Mouse (Mus musculus): Measurements from ENCODE around the gene Zfp503.

Gene Zfp503

DNA sequence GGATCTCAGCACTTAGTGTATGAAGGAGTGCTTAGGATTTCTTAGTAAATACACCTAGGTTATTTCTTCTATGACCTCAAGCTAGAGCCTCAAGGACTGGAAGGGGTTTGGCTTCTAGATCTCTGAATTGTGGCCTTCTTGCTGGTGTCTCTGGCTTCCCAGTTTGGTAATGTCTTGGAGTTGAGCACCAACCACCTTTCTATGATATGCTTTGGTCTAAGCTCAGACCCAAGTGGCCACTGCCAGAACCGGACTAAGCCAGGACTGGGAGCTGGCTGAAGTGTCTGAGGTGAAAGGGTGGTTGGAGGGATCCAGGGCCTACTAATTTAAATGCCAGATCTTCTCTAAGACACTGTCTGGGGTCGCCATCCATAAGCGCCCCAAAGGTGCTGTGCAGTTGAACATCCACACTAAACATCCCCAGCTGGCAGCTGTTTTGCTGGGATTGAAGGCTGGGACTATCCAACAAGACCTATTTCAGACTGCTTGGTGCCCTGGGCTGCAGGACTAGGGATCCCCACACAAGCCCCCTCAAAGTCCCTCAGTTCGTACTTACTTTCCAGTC, 3.0 kb upstream of the Zfp503 start:
- peak; percentile 32 to 37 for DNase-seq

DNA sequence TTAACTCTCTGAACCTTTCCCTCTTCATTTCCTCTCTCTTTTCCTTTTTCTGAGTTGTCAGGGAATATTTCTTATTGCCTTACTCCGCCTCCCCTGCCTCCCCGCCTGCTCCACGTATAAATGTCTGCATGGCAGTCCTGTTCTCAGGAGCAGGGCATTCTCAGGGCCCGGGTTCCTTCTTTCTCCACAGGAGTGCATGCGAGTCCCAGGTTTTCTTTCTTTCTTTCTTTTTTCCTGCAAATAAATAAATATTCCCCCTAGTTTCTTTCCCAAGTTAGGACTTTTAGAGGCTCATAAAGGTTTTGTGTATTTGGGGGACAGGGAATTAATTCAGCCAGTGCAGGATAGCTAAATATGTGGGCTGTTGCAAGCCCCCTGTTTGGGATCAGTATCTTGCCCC, 2.5 kb upstream of the Zfp503 start:
- peak in 1 of 2 experiments; percentile 19 for DNase-seq

DNA sequence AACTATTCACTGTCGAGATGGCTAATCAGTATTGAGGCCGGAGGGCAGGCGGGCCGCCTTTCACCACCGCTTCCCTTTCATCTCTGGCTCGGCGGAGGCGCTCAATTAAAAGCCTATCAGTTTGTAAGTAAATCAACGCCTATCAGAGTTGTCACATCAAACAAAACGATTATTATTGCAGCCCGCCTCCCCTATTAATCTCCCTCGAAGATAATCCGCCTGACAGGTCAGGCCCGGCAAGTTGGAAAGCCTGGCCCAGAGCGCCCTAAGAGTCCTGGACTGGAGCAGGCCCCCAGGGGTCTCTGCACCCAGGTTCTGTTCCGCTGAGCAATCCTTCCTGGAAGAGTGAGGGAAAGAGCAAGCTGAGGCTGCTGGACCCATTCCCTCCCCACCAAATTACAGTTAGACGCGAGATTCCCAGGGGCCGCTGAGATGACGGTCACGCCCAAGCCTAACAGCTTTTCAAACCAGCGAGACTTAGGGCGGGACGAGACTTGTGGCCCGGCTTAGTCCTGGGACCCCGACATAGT, 1.9 kb upstream of the Zfp503 start:
- peak; percentile 72 to 73 for DNase-seq

DNA sequence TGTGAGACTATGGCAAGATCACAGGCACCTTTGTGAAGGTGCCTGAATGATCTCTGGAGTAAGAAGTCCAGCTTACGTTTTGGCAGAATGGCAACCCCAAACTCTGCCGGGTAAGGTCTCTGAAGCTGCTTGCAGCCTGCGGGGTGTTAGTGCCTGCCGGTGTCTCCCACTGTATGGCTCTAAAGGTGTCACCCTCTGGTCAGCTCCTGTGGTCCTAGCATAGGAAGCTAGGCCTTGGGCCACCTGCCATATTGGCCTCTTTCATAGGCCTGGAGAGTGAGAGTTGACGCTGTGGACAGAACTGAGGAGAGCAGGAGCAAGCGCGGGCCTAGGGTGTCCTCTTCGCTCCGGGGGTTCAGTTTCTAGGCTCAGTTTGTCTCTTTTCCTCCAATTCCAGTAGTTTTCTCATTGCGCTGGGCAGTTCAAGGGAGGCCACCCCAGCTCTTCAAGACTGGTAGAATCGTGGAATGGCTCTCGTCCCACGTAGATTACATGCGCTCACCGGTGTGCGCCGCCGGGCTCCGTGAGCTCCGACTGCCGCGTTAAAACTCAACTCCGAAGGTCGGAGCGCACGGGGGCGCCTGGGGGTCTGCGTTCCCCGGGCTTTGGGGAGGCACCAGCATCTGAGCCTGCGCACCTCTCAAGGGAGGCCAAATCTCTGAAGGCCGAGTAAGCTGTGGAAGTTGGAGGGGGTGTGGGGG, 1.1 kb upstream of the Zfp503 start:
- peak; percentile 44 to 60 for DNase-seq

DNA sequence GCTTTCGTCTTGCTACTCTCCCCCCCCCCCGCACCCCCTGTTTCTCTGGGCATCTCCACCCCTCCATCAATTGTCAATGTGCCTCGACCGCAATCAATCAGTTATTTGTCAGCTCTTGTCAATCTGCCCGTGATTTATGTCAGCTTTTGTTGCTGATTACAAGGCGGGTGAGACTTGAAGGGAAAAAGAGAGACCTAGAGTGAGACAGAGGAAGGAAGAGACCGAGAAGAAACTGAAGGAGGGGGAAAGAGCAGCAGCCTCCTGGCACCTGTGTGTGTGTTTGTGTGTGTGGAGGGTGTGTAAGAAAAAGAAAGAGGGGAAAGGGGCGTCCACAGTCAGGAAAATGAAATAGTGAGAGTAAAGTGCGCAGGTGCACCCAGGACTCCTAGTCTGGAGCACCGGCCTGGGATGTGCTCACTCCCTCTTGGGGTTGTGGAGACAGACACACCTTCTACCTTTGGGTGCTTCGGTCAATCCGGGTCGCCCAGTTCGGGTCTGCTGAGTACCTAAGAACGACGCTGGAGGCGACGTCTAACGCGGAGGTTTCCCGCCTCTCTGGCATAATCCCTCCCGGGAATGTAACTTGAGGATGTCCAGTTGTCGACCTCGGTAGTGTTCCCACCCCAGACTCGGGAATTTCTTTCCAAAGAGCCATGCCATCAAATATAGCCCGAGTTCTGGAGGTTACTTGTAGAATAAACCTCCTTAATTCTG, 667 bp downstream of the Zfp503 start:
- peak; percentile 62 to 66 for DNase-seq

DNA sequence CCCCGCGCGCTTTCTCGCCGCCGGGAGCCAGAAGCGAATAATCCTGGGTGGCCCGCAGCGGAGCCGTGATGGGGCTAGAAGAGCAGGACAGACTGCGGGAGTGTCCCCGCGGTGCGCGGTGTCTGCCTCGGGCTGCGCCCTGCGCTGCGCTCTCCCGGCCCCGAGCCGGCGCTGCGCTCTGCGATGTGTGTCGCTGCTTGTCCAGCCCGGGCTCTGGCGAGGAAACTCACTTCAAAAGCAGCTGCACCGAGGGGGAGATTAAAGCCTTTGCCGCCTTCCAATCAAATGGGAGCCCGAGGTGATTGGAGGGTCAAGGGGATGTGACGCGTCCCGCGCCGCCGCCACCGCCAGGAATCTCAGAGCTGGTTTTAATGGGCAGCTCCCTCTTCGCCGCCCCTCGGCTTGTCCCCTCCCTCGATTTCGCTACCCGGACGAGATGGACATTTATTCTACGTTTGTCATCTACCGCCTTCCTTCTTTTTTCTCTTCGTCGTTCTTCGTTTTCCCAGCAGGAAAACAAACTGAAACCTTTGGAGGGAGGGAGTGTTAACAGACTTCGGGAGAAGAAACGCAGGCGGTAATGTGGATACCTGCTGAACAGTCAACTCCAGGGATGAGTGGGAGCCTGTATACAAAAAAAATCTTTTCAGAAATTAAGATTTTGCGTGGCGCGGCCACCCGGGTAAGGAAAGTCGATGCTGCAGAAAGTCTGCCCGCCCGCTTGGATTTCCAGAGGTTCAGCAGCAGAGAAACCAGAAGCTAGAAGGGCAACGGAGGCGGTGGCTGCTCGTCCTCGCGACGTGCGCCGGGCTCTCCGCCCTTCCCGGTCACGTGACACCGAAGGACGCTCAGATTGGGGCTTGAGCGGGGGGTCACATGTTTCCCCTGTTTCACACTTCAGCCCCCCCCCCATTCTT, 1.5 kb downstream of the Zfp503 start:
- peak; percentile 99 for DNase-seq

DNA sequence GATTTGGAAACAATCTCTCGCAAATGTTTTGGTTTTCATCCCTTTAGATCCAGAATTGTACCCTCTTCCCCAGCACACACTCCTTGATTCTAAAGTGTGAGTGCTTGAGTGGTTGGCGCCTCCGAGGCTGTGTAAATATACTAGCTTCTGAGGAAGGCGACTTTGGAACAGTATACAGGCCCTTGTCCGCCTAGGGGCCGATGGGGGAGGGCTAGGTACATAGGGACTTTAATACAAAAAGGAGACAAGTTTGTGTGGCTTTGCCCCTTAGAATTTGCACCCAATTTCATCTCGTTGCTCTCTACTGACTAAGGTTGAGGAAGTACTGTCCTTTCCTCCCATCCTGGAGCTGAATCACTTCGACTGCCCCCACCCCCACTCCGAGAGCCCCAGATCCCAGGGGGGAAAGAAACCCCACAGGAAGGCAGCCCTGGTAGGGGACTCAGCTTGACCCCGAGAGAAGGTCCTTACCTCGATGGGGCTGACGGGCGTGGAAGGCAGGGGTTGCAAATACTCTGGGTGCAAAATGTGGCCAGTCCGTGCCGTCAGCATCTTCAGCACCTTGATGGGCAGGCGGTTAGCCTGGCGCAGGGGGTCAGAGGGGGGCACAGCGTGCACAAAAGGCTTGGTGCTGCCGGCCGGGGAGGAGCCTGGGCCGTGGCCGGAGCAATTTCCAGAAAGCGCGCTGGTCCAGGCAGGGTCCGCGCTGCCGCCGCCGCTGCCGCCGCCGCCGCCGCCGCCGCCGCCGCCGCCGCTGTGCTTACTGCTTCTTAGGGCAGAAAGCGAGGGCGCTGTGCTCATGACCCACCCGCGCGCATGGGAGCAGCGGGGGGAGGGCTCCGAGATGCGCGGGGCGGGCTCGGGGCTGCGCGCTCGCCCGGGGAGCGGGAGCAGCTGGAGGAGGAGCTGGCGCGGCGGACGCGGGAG, 2.4 kb downstream of the Zfp503 start:
- DNase-seq: peak; percentile 29 to 33

DNA sequence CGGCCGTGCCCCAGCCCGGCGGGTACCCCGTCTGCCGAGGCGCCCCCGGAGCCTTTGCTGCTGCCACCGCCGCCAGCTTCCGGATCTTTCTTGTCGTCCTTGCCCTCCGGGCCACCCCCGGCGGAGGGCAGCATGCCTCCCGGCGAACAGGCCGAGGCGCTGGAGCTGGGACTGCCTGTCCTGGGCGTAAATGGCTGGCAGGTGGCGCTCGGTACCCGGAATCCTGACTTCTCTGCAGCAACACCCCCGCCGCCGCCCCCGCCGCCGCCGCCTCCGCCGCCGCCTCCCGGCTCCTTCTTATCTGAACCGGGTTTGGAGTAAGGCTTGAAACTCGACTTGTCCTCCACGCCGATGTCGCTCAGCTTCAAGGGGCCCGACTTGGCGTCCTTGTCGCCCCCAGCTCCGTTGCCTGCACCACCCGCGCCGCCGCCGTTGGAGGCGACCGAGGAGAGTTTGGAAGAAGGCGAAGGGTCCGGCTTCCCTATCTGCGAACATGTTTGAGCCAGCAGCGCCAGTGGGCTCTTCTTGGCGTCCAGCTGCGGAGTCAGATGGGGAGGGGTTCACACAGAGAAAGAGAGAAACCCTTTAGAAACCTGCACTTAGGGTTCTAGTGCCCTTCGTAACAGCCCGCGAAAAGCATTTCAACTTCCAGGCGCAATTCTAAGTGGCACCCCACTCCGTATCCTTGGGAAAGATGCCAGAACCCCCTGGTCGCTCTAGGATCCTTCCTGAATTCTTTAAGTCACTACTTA, 3.2 kb downstream of the Zfp503 start:
- DNase-seq: peak; percentile 69 to 82

DNA sequence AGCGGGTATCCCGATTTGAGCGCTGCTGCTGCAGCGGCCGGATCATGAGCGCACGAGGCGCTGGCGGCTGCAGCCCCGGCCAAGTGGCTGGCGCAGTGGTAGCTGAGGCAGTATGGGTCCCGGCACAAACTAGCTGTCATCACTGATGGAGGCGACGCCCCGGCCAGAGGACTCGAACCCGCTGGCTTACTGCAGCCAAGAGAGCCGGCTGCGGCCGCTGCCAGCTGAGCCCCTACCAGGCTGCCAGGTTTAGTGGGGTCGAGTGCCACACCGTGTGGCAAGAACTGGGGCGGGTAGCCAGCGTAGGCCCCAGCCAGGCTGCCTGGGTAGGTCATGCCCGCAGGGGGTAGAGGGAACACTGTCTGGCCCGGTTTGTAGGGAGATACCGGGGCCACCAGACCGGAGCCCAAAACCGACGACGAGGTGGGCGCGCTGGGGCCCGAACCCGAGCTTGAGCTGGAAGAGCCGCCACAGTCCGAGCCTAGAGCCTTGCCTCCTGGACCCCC, 3.9 kb downstream of the Zfp503 start:
- DNase-seq: peak; percentile 29 to 46

DNA sequence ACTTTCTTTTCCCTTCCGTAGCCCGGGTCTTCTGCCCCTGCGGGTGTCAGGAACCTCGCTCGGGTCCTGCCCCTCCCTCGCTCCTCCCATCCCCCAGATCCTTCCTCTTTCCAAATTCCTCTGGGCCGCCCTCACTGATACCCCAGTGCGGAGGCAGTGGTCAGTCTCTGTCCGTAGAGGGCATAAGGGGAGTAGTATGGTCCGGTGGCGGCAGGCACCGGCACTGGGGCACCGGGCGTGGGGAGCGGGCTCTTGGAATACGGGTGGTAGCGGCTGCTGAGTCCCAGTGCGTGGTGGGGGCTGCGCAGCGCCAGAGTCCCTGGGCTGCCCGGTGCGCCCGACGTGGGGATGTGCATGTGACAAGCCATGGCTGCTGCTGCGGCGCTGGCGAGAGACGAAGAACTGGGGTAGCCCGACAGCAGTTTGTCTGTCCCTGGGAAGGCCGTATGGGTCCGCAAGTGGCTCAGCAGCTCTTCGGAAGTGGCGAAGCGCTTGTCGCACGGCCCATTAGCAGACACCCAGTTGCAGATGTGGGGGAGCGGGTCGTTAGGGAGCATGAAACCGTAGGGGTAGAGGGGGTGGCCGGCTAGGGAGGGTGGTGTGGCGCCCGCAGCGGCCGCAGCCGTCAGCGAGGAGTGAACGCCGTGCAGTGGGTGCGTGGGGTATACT, 4.5 kb downstream of the Zfp503 start:
- peak; percentile 66 to 68 for DNase-seq

DNA sequence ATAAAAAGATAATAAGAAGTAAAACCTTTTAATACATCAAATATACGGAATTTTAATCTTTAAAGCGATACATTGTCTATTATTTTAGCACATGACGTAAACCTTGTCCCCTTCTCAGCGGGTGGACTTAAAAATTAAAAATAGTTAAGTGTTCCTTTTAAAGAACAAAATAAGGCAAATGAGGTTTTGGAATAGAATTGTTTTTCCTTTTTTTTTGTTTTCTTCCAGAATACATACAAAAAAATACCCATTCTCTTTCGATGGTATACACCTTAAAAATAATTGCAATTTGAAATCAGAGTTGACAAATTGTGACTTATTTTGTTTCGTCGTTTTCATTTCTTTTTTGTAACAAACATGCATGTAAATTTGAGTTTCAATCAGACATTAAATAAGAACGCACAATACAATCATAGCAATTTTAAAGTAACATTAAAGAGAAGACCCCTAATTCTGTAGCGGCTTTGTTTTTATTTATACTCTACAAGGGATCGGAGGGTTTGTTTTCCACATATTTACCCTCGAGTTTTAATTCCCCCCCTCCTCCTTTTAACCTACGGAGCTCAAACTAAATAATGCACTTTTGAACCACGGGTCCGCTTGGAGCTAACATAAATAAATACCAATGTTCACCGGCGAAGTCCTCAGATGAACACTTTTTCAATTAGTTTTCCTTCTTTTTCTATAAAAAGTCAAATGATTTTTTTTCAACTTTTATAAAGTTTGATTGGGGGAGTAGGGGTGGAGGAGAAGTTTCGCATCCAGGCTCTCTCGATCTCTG, 5.3 kb downstream of the Zfp503 start:
- DNase-seq: no peak

DNA sequence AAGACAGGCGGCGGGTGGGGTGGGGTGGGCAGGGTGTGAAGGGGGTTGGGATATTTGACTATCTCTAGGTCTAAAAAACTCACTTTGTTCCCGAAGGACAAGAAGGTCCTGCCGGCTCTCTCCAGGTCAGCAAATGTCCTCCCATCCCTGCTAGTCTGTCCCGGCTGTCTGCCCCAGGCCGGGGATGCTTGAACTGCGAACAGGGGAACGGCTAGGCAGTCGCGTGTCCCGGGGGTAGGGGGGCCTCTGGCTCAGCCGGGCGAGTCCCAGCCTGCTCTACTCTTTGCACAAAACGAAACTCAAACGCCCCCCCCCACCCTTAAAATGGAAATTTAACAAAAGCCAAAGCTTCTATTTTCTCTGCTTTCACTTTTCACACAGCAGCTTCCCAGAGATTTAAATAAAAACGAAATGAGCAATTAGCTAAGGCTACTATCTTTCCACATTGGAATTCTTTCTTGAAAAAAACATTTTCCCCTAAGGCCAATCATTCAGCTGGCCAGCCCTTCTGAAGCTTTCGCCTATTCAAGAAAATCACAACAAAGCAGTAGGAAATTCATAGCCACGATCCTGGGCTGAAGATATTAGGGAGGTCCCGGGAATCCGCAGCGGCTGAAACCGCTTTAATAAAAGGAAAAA, 6.0 kb downstream of the Zfp503 start:
- DNase-seq: peak; percentile 26 to 40

DNA sequence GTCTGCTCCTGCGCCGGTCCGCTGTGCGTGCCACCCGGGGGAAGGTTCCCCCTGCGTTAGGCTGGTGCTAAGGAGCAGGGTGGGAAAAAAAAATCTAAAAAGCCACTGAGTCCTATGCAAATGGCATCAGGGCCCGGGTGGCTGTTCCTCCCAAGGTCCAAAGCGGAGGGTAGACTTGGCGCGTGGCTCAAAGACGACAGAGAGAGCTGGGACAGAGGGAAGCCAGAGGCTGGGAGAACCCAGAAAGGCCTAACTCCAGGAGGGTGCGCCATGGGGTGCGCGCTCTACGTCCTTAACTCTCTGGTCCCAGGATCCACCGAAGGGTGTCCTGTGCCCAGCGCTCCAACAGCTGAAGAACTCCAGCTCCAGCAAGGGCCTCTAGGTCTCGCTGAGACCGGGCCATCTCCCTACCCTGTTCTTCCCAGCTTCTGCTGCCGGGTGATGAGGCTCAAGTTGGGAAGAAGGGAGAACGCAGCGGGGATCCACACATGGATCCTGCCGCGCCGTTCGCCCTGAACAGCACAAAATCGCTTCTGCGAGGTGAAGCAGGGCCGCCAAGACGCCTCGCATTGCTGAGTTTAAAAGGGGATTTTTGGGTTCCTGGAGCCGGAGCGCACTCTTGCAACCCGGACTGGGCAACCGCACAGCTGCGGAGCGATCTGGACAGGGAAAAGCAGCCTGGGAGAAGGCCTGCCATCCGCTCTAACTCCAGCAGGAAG, 6.7 kb downstream of the Zfp503 start:
- peak; percentile 40 to 67 for DNase-seq

DNA sequence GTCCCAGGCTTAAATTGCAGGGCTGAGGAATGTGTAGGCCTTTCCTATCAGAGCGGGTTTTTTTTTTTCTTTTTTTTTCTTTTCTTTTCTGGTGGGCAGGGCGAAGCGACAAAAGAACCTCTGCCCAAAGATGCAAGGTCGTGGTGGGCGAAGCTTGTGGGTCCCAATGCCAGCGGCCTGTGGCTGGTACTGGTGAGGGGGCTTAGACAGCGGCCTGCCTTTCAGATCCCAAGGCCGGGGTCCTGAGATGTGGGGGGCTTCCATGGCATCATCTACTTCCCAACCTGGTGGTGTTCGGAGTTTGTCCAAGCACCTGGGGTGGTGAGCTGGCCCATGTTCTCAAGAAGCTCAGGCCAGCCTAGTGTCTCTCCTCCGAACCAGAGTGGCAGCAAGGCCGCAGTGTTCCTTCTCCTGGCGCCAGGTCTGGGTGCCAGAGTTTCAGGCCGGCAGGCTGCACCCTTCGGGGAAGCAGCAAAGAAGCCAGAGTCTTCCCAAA, 7.3 kb downstream of the Zfp503 start:
- peak; percentile 40 to 59 for DNase-seq

DNA sequence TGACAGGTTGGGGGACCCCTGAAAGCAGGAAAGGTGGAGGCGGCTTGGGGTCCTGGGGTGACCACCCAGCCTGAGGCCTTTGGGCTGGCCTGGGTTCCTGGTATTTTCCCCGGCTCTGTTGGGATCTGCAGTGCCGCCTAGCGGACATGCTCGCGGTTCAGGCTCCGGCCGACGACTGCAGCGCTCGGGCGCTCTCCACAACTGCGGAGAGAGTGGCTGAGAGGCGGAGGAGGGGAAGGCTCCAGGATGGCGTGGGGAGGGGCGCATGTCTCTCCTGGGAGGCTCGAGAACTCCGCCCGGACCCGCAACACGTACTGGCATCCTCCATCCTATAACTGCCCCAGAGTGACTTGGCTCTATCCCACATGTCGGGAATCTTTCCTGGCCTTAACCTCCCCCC, 7.9 kb downstream of the Zfp503 start:
- DNase-seq: peak; percentile 81 to 89

DNA sequence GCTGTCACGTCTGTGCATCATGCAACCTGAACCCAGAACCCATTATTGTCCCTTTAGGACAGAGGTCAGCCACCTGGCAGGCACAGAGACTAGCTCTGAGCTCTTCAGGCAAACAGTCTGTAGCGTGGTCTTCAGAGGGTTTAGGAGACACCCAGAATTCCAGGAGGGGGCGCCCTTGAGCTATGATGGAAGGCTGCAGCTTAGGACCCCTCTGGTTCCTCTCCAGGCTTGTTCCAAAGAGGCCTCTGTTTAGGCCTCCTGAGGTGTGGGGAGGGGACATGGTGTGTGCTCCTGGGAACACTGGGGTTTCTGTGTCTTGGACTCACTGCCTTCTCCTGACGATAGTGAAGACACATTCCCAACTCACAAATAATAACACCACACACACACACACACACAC, 20.4 kb downstream of the Zfp503 start:
- peak; percentile 64 to 82 for DNase-seq

DNA sequence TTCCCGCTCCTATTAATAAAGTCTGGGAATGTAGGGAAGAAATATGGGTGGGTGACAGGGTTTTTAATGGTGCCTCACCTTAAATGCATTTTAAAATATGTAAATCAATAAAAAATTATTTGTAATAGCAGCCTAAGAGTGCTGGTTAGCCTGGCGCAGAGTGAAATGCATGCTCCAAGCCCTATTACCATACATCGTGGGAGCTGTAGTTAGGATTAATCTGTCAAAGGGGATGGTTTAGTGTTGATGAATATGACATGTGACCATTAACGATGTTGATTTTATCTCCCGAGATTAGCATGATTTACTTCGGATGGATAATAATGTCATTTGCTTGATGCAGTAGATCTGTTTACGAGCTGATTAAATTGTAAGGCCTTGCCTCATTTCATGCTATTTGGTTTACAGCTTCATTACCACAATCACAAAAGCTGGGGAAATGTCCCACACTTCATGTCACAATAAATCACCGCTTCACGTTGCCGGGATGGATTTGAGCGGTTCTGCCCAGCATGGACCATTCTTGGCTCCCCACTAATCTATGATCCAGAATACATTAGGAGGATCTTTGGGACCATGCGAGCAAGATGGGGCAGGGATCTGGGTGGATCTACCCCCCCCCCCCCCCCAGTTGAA, 21.9 kb downstream of the Zfp503 start:
- DNase-seq: no peak
